Mouse (Mus musculus) urinary bladder, postnatal 25 days (tissue): ENCODE results near the gene Arhgap15.
A peak's percentile ranks its signal among the peaks of the same experiment; 100 is the strongest.

Experiments used
- DNase-seq: peaks from one replicate; pipeline ENCODE4 v3.0.0; 2022; ENCODE audit warnings: low spot score

Arhgap15 gene

GRCm38 (mm10) chr2:43783759-43784735 is 35.4 kb downstream of the Arhgap15 start:
- DNase-seq: no peak

- no peak for DNase-seq
Measured at GRCm38 (mm10) chr2:43786101-43786500, 37.5 kb downstream of the Arhgap15 start.

DNA sequence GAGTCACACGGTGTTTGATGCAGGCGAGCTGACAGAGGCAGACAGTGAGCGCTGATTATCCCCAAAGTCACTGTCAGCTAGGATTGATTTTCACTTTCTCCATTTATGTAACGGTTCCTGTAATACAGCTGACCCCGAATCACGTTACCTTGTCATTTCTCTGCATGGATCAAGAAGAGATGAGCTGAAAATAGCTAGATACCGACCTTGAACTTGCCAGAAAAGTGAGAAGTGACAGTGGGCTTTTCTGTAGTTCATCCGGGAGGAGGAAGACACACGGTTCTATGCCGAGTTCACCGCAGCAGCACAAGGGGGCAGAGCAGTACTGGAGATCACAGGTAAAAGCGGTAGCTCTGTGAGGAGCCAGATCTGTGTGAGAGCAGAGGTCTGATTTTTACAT is 38.5 kb downstream of the Arhgap15 start:
- DNase-seq: no peak

GRCm38 (mm10) chr2:43788484-43788883 is 39.9 kb downstream of the Arhgap15 start:
- no peak for DNase-seq

DNA sequence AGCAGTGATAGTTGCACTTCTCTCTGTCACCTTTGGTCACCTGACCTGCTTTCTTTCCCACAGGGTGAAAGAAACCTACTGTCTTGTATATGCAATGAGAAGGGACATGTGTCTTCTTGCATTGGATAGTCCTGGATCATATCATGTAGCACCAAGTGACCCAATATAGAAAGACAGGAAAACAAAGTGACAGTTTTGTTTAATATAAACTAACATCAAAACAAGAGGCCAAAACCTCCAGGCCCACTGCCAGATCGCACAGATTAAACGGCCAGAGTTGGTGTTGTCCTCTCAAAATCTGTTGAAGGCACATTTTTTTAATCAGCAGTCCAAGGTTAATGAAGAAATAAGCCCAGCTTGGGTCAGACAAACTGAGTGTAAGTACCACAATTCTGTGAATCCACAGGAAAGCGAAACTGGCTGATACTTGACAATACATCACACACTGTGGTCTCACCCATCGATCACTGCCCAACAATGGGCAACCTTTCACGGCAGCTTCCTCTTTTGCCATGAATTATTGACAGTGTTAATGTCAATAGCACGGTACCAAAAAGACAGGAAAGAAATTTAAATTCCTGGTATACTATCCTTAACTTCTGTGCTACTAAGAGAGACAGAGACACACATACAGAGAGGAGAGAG is 41.5 kb downstream of the Arhgap15 start:
- no peak for DNase-seq

GRCm38 (mm10) chr2:43791575-43791974 is 43.0 kb downstream of the Arhgap15 start:
- DNase-seq: no peak

GRCm38 (mm10) chr2:43793105-43793504 is 44.5 kb downstream of the Arhgap15 start:
- DNase-seq: no peak

DNA sequence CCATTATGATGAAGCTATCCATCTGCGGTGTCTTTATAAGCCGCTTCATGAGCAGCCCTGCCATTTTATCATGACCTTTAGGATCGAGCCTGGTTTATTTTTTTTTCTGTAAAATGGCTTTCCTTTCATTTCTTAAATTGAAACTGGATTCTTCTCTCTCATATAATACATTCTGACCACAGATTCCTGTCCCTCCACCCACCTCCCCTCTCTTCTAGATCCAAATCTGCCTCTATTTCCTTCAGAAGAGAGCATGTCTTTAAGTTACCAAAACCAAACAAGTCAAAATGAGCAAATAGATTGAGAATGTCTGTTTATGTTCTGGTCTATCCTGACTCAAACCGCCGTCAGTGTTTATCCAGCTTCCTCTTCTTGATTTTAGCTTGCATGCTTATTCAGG is 46.1 kb downstream of the Arhgap15 start:
- DNase-seq: no peak

DNA sequence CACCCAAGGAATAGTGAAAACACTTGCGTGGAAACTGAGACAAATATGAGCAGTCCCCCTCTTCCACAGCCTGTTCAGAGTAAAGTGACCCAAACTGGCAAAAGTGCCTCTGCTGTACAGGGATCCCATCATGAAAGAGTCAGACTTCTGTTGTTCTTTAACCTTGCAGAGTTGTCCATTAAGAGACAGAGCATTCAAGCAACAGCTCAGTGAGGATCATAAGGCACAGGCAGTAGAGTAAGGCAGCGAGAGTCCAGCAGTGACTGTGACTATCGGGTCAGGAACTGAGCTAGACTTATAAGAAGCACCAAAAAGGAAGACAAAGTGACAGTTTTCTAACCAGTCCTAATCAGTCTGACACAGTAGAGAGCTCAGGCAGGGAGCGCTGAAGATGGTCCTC is 47.8 kb downstream of the Arhgap15 start:
- DNase-seq: no peak

- peak; percentile 7 for DNase-seq
Measured at GRCm38 (mm10) chr2:43805960-43806744, 57.5 kb downstream of the Arhgap15 start.

- no peak for DNase-seq
Measured at GRCm38 (mm10) chr2:43815896-43816787, 67.5 kb downstream of the Arhgap15 start.

- DNase-seq: no peak
Measured at GRCm38 (mm10) chr2:43816788-43817581, 68.4 kb downstream of the Arhgap15 start.

GRCm38 (mm10) chr2:43835931-43836330 is 87.3 kb downstream of the Arhgap15 start:
- no peak for DNase-seq

GRCm38 (mm10) chr2:43841644-43842043 is 93.0 kb downstream of the Arhgap15 start:
- DNase-seq: no peak

DNA sequence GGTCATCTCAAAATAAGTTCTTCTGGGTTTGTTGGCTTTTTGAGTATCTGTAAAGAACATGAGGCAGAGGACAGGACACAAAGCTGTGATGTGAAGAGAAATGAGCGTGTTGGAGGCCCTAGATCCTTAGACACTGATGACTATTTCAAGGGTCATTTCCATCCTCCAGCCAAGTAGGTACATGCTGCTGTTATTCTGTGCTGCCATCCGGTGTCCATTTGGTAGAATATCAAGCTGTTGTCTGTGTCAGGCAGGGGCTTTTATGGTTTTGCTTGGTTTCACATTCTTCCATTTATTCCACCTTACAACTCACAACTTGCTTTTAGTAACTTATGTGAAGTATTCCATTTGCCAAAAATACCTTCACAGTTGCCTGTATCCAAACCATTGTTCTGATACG is 102.6 kb downstream of the Arhgap15 start:
- no peak for DNase-seq

DNA sequence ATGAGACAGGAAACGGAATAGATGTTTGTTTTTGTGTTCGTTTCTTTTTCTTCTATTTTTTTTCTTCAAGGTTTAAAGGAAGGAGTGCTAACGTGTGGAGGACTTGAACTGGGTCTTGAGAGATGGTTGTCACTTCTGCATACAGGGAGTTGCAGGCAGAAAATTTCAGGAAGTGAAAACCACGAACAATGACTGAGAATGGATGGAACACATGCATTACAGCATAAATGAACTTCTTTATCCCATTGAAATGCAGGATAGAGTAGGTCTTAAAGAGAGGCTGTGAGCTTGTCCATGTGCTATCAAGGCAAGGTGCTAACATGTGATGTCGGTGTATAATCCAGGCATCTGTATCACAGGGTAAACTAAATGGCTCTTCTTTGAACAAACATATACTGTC is 114.1 kb downstream of the Arhgap15 start:
- no peak for DNase-seq

- DNase-seq: peak; percentile 76
Measured at GRCm38 (mm10) chr2:43902403-43902973, 153.9 kb downstream of the Arhgap15 start.

DNA sequence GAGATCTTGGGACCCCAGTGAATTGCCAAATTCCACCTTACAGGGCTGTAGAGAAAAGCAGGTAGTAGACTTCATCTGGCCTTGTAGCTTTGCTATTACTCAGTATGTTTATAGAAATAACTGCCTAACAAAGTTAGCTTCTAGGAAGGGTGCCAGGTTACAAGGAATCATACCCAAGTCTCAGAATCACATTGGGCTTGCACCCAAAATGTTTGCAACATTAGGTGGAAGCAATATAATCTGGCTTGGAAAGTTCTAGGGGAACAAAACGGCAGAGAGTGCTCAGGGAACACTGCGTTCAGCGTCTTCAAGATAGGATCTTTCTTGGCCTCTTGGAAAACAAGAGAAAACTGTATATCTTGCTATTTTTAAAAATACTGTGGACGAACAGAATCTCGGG is 158.9 kb downstream of the Arhgap15 start:
- peak; percentile 20 for DNase-seq

- no peak for DNase-seq
Measured at GRCm38 (mm10) chr2:43914104-43914503, 165.5 kb downstream of the Arhgap15 start.

- no peak for DNase-seq
Measured at GRCm38 (mm10) chr2:43923863-43924340, 175.3 kb downstream of the Arhgap15 start.
